Mouse (Mus musculus): ENCODE measurements around the gene Hk1.

Gene Hk1

DNA sequence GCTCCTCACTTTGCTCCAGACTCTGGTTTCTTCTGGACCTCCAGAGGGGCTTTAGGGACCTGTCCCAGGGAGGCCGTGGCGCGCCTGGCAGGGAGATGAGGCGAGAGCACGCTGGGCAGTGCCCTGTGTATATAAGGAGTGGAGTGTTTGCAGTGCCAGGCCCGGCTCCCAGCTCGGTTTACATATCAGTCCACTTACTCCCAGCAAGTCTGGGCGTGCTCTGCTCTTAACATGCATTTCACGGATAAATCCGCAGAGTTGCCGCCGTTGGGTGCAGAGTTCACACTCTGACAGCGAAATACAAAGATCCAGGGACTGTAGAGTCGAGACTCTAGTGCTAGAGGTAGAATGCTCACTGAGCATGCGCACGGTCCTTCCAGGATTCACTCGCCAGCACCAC, 156.9 kb downstream of the Hk1 start:
- DNase-seq (ENCODE audit: low spot score in 2 of 2) = no peak

DNA sequence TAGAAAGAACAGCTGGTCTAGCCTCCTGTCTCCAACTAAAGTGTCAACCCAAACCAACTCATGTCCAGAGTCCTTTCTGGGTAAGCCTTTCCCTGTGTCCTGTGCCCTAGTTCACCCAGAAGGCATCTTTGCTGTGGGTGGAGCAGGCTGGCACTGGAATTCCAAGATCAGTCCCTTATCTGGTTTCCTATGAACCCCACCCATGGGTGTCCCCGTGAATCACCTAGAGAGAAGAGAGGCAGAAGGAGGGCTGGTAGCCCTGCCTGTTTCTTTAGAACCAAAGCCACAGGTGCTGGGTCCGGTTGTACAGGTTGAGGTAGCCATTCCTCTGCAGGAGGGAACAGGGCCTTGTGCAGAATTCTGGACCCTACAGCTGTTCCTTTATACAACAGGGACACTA, 158.1 kb downstream of the Hk1 start:
- no peak for DNase-seq (ENCODE audit: low spot score in 2 of 2)

DNA sequence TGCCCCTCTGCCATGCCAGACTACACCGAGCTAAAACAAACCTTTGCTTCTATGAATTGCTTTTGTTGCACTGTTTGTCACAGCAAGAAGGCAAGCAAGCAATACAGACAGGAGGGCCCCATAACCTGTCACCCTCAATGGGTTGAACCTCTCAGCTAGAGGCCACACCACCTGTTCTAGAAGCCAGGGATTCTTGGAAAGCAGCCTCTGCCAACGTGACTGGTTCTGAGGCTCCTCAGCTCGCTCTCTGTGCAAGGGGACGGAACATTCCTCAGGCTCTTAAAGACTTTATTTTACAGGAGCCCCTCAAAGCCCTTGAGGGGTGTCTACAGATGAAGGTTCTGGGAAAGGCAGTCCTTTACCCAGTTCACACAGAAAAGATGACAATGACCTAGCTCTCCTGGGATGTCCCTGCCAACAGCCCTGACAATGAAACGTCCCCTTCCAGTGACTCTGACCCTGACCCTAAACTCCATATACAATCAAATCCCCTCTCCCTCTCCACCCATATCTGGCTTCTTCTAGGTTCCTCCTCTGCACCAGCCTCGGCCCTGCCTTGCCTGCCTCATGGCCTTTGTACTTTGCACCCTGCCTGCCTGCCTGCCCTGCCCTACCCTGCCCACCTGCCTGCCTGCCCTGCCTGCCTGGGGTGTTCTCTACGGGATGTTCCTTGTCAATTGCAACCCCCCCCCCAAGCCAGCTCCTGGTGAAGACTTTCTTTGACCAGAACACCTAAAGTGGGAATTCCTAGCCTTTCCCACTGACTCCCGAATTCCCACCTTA, 158.8 kb downstream of the Hk1 start:
- DNase-seq (ENCODE audit: low spot score in 2 of 2) = no peak

Measured in thymus, postnatal 10 days (tissue).